Mouse (Mus musculus): ENCODE results near the gene Tm6sf2.

DNA sequence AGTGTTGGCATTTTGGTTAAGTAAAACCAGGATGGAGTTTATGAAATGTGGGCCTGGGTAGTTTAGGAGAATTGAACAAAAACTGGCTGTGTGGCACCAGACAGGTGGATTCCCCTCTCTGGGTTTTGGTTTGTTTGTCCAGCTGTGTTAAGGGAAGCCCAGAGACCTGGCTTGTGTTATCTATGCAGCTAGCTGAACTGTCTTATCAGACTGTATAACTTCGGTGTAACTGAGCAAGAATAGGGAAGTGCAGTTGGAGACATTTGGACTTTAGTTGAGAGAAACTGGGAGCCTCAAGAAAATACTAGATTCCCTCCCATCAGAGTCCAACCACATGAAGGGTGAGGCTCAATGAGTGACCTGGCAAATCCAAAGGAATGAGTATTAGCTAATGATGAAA lies 958 bp downstream of the Tm6sf2 start:
- no peak for TF ChIP-seq CTCF (conservative IDR thresholded peaks at IDR 0.05; ENCODE audit: low read length)
- TF ChIP-seq NANOG (IDR thresholded peaks at IDR 0.05; ENCODE audit: borderline replicate concordance, low read length), result no peak

Data from E14TG2a.4 (cell line).